Mouse (Mus musculus) macrophage (primary cell): ENCODE results near the gene Elavl4. TPM values are rescaled to one million over a fixed set of nuclear protein-coding genes. Genes with fewer than 3 reads are reported as not detected.

Source experiments
- H3K27ac ChIP-seq: fragments of 350-480 bp; formaldehyde crosslinking; 2 replicates; pipeline ENCODE4 v1.9.0; 2021
- H3K36me3 ChIP-seq: fragments of 350-480 bp; formaldehyde crosslinking; 2 replicates; pipeline ENCODE4 v1.9.0; 2021; ENCODE audit errors: inconsistent target
- H3K4me3 ChIP-seq: fragments of 350-480 bp; formaldehyde crosslinking; 2 replicates; pipeline ENCODE4 v1.9.0; 2021; ENCODE audit errors: inconsistent target
- H3K79me2 ChIP-seq: fragments of 350-480 bp; formaldehyde crosslinking; 2 replicates; pipeline ENCODE4 v1.9.0; 2021; ENCODE audit errors: inconsistent target
- WGBS: methylation state at CpG from one replicate; pipeline ENCODE4 v1.1.7; 2026; ENCODE audit warnings: inconsistent platforms; ENCODE audit not compliant: missing documents; 5-methylcytosine and 5-hydroxymethylcytosine counted together
- polyA plus RNA-seq: library from polyadenylated mRNA; stranded (reverse); fragments of 250-400 nt; gene quantifications from 3 replicates; pipeline ENCODE4 v1.2.4, GENCODE M21; 2018; ENCODE audit warnings: inconsistent platforms
- total RNA-seq, 78 experiments: library from RNA; depleted of rRNA; stranded (reverse); fragments of 250-400 nt; gene quantifications; 1 replicate in 9 of 78; 2 replicates in 24 of 78; 3 replicates in 43 of 78; 4 replicates in 2 of 78; pipeline ENCODE4 v1.2.4; 2018; ENCODE audit warnings: inconsistent platforms in 56 of 78

The Elavl4 gene
- not detected for total RNA-seq (2018; cell fraction: chromatin; rRNA removed)
- not detected for total RNA-seq (2018; cell fraction: cytosol; rRNA removed)
- total RNA-seq (2018; cell fraction: nucleus; rRNA removed) = not detected
- polyA plus RNA-seq = not detected in 3 replicates

DNA sequence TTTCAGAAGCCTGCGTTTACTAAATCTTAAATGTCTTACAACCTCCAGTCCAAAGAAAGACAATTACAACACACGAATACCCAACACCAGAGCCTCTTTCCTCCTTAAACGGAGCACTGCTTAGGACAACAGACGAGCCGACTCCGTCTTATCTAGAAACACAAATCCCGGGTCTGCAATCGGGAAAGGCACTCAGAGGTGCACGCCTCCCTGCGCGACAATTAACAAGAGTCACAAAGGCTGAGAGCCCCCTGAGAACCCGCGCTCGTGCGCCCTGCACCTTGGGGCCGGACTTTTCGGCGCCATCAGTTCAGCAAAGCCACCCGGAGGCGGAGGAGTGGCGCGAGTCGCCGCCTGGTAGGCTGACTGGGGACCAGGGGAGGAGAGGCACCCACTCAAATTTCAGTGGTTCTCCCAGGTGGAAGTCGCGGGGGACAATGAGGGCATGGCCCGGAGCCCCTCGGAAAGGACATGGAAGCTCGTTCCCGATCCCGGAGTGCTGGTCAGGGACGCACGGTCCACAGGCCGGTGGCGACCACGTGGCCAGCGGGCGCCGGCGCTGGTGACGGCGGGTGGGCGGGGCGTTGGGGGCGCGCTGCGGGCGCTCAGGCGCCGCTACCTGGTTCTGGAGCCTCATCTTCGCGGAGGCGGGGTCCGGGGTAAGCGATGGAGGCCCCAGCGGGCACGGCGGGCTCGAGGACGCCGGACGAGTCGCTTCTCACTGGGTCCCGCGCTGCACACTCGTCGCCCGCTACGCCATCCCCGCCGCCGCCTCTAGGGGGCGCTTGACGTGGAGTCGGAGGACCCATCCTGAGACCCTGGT, at the start of gene Elavl4:
Elavl4 (minus strand) TSS at position 732 of the 823 bp plus-strand sequence.
- Histone ChIP-seq H3K4me3 (no peak within 1 kb of the TSS), H3K79me2 (no peaks in the 10 kb centered on the region), H3K27ac (no peak within 1 kb of the TSS), H3K36me3 (no peaks in the 10 kb centered on the region)
- WGBS = 1% methylated on average over 75 of the region's 75 CpGs

DNA sequence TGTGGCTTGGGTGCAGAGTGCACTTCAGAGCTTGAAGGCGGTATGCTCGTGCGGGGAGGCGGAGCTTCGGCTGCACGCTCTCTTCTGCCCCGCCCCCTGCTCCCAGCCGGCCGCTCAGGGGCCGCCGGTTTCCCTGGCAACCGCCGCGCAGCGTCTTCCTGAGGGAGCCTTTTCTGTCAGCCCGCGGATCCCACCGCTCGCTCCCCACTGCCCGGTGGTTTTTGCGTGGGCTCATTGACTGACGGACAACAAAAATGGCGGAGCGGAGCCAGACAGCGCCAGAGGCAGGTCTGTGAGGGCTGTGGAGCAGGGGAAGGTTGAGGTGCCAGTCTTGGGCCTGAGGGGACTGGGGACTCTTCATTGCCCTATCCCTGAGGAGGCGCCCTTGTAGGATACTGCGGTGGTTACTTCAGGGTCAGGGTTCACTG, 45.9 kb upstream of the Elavl4 start, which contains the start of gene Agbl4:
Agbl4 (plus strand) TSS at position 44 of the 428 bp plus-strand sequence.
- no peaks in the 10 kb centered on the region for H3K79me2 ChIP-seq
- no peaks in the 10 kb centered on the region for H3K36me3 ChIP-seq
- no peak within 1 kb of the TSS for H3K4me3 ChIP-seq
- H3K27ac ChIP-seq = no peak within 1 kb of the TSS
- 3% methylated on average over 27 of the region's 27 CpGs for WGBS

DNA sequence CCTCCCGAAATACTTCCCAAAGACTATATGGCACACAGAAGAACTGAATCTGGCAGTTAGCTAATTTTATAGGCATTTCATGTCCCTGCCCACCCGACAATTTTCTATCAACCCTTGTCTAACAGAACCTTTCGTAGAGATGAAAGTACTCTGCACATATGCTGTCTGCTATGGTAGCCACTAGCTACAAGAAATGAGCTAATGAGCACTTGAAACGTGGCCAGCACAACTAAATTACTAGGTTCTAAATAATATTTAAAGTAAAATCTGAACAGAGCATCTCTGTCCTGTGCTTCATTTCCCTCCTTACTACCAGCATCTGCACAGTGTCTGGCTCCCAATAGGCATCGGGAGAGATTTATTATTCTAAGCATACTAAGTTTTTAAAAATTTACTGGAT, 44.5 kb upstream of the Elavl4 start:
- Histone ChIP-seq H3K79me2 (no peaks in the 10 kb centered on the region), H3K36me3 (no peaks in the 10 kb centered on the region), H3K27ac (no peak overlapping the region), H3K4me3 (no peak overlapping the region)
- 79% methylated on average over 5 of the region's 5 CpGs for WGBS

DNA sequence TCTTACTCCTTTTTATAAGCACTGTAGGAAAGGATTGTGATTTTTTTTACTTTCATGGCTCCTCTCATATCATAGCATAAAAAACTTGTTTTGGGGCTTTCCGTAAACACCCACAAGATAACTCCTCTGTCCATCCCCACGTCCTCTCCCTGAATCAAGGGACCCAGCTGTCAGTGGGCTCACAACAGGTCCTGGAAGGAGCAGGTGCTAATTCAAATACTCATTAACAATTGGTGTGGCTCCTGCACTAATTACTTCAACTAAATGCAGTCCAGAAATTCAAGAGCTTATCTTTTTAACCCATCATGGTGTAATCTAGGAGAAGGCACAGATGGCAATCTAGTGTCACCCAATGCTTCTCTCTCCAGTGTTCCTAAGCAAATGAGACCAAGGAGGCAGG, 8.9 kb upstream of the Elavl4 start:
- 48% methylated on average over 2 of the region's 2 CpGs for WGBS
- no peak overlapping the region for H3K27ac ChIP-seq
- no peak overlapping the region for H3K4me3 ChIP-seq
- no peaks in the 10 kb centered on the region for H3K36me3 ChIP-seq
- H3K79me2 ChIP-seq = no peaks in the 10 kb centered on the region

DNA sequence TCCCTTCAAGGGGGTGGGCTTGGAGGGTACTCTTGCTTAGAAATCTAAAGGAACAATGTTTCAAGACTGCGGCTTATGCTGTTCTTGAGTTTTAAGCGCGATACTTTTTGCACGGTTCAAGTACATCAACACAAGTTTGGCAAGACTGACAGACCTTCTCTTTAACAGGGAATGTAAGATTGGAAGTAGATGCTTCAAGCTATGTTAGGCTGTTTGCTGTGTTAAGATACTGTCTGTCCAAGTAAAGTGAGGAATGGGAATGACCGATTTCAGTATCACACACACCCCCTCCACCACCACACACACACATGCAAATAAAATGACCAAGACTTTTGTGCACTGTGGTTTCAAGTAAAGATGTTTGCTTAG, 276 bp upstream of the Elavl4 start:
- no peak overlapping the region for H3K4me3 ChIP-seq
- 23% methylated on average over 5 of the region's 5 CpGs for WGBS
- no peaks in the 10 kb centered on the region for H3K36me3 ChIP-seq
- no peak overlapping the region for H3K27ac ChIP-seq
- no peaks in the 10 kb centered on the region for H3K79me2 ChIP-seq

DNA sequence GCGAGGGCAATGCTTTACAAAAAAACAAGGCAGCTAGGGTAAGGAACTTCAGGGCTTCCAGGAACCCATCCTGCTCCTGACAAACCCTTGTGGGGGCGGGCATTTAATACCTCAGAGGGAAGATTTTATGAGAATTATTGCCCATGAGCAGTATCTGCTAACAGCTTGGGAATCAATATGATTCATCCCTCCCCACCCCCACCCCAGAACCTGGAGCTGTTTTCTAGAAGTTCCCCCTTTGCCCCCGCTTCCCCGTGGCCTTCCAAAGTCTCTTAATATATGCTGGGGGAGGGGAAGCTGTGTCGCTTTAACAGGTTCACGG, 892 bp downstream of the Elavl4 start:
- Histone ChIP-seq H3K79me2 (no peaks in the 10 kb centered on the region), H3K4me3 (no peak overlapping the region)
- WGBS = 23% methylated on average over 6 of the region's 6 CpGs

DNA sequence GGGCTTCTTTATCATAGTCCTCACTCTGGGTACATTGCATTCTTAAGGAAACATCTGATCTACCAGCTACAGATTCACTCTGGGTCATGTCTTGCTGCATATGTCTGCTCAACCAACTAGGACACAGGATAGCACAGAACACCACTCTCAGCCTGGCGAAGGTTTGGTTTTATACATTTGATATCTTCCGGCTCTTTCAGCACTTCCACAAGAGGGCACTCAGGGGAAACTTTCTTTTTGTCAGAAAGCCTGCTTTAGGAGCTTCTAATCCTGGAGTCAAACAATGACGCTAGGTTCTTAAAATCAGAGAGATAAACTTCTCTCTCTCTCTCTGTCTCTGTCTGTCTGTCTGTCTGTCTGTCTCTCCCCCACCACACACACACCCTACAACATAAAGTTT, 27.8 kb downstream of the Elavl4 start:
- no peak overlapping the region for H3K4me3 ChIP-seq
- no peak overlapping the region for H3K27ac ChIP-seq
- 50% methylated on average over 3 of the region's 3 CpGs for WGBS
- no peaks in the 10 kb centered on the region for H3K36me3 ChIP-seq
- H3K79me2 ChIP-seq = no peaks in the 10 kb centered on the region

More for the DNA sequence above, 892 bp downstream of the Elavl4 start:
- Histone ChIP-seq H3K27ac (no peak overlapping the region), H3K36me3 (no peaks in the 10 kb centered on the region)

DNA sequence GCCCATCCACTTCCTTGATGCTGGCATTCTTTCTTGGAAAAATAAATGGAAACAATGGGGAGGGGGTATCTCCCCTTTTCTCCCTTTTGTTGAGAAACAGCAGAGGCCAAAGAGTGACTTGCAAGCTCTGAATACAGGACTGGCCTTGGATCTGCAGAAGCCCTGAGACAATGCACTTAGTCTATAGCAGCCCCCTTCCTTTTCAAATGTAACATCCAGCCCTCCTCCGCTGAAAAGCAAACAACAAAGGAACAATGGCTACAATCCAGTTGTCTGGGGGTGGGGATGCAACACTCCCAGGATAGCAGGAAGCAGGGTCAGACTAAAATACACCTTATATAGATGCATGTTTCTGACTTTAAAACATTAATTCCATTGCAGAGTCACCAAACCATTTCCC, 39.6 kb downstream of the Elavl4 start:
- no peak overlapping the region for H3K27ac ChIP-seq
- H3K36me3 ChIP-seq = no peaks in the 10 kb centered on the region
- no peak overlapping the region for H3K4me3 ChIP-seq
- H3K79me2 ChIP-seq = no peaks in the 10 kb centered on the region
- WGBS = 57% methylated on average over 1 of the region's 1 CpGs

DNA sequence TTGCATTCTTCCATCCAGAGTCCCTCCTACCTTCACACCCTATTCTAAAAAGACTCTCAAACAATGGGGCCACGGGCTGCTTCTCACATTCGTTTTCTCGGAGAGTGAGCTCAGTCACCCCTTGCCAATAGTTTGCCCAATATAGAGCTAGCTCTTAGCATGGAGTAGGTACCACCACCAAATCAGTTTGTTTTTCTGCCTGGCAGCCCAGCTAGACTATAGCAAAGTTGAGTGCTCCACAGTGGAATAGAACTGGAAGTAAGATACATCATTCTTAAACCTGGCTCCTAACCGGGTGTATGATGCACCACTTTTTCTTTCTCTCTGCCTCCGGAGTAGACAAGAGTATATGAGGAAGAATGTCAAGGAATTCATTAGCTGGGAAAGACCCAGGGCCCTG, 44.7 kb downstream of the Elavl4 start:
- H3K36me3 ChIP-seq = no peaks in the 10 kb centered on the region
- WGBS = 79% methylated on average over 5 of the region's 5 CpGs
- H3K27ac ChIP-seq = no peak overlapping the region
- no peak overlapping the region for H3K4me3 ChIP-seq
- H3K79me2 ChIP-seq = no peaks in the 10 kb centered on the region

DNA sequence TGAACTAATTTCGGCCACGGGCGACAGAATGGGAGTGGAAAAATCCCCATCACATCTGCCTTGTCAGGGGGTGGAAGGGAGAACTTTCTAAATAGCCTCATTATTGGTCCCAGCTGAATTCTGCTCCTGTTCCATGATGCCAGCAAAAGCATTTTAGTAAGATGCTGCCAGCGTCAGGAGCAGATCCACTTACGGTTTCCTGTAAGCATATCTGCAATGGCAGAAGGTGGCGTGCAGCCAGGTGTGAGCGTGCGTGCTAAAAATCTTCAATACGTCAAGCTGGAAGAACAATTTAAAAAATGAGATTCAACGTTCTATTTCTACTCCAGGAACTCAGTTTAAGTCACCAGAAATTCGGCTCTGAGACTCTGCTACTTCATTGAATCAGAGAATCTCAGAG, 45.1 kb downstream of the Elavl4 start:
- Histone ChIP-seq H3K27ac (no peak overlapping the region), H3K79me2 (no peaks in the 10 kb centered on the region), H3K36me3 (no peaks in the 10 kb centered on the region), H3K4me3 (no peak overlapping the region)
- 93% methylated on average over 11 of the region's 11 CpGs for WGBS

DNA sequence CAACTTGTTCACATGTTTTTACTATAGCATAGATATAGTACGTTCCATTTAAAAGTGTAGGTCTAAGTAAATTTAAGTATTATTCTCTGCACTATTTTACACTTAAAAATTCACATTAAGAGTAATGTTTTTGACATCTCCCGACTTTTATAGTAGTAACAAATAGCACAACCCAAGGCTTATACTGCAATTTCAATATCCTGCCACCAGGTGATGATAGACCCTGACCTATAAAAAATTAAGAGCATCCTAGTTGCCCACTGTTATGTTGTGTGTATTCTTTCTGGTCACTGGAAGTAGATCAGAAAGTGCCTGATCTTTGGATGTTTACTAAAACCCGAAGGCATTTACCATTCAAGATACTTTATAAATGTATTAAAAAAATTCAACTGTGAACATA, 55.9 kb downstream of the Elavl4 start:
- H3K27ac ChIP-seq = no peak overlapping the region
- WGBS = 87% methylated on average over 3 of the region's 3 CpGs
- H3K4me3 ChIP-seq = no peak overlapping the region
- no peaks in the 10 kb centered on the region for H3K79me2 ChIP-seq
- no peaks in the 10 kb centered on the region for H3K36me3 ChIP-seq

DNA sequence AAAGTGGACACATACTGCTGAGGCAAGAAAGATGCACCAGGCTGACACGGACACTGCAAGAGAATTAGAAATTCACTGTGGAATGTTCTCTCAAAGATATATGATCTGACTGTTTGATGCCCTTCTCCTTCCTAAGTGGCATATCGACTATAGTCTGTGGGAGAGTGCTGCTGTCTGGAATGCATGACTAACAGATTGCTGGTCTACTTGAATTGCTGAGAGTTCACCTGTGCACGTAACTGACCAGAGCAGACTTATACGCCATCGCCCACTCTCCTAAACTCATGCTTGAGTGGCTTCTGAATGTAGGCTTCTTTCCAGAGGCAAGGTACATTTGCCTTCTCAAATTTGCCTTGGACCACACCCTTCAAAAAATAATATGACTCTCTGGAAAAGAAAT, 58.5 kb downstream of the Elavl4 start:
- H3K27ac ChIP-seq = no peak overlapping the region
- WGBS = 86% methylated on average over 5 of the region's 5 CpGs
- H3K4me3 ChIP-seq = no peak overlapping the region
- H3K79me2 ChIP-seq = no peaks in the 10 kb centered on the region
- no peaks in the 10 kb centered on the region for H3K36me3 ChIP-seq

DNA sequence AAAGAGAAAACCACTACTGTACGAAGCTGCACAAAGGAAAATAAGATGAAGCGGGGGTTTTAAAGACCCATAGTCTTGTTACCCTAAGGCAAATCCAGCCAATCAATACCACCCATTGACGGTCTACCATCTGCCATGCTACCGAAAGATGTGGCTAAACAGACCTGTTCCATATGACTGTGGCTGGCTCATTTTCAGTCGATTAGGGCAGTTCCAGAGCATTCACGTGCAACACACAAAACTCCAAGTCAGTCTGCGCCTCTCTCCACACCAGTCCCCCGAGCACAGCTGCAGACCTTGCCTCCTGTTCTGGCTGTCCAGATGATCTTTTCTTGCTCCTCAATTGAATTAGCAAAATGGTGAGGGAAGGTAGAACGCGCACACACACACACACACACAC, 59.2 kb downstream of the Elavl4 start:
- H3K27ac ChIP-seq = no peak overlapping the region
- no peaks in the 10 kb centered on the region for H3K79me2 ChIP-seq
- 90% methylated on average over 8 of the region's 10 CpGs for WGBS
- no peaks in the 10 kb centered on the region for H3K36me3 ChIP-seq
- no peak overlapping the region for H3K4me3 ChIP-seq

DNA sequence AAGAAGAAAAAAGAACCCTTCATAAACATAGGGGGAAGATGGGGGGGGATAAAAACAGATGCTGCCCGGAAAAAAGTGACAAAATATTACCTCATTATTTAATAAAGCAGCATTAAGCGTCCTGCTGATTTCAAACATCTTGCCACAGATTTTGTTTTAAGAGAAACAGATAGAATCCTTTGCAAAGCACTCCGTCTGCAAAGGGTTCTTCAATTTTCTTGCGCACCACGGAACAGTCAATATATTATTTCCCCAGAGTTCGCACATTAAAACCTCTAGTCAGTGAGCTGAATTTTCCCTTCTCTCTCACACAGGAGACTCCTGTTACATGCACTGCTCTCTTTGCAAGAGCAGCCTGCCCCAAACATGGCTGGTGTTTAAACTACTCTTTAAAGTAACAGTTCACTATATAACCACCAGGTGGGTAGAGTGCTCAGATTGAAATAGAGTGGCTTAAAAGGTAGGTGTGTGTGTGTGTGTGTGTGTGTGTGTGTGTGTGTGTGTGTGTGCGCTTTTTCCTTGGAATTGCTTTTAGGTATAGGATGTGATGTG, 61.1 kb downstream of the Elavl4 start:
- Histone ChIP-seq H3K36me3 (no peaks in the 10 kb centered on the region), H3K4me3 (no peak overlapping the region), H3K27ac (no peak overlapping the region), H3K79me2 (no peaks in the 10 kb centered on the region)
- WGBS = 85% methylated on average over 6 of the region's 7 CpGs

DNA sequence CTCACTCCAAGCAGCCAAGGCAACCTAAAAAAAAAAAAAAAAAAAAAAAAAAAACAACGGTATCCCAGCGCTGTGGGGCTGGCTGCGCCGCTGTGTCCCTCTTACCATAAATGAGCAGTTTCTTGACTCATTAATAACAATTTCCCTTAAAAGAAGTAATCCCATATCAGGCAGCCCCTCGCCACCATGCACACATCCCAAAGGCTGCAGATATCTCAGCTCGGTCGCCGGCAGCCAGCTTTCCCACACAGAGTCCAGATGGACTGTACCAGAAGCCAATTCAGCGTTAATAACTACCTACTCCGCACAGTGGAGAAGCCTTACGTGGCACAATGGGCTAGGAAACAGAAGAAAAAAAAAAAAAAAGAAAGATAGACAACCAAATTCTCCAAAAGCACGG, 61.7 kb downstream of the Elavl4 start:
- Histone ChIP-seq H3K79me2 (no peaks in the 10 kb centered on the region), H3K4me3 (no peak overlapping the region), H3K36me3 (no peaks in the 10 kb centered on the region), H3K27ac (no peak overlapping the region)
- WGBS = 89% methylated on average over 7 of the region's 12 CpGs
